Mouse (Mus musculus) embryonic facial prominence, embryonic 15.5 days (tissue): Measurements from ENCODE around the gene Hpse2. TPM values are rescaled to one million over a fixed set of nuclear protein-coding genes. Genes with fewer than 3 reads are reported as not detected.
"Not testable (repeated sequence)": the region's sequence is repeated elsewhere in the genome, so short reads cannot be mapped to it uniquely, and the experiment has no call there.

Experiments used
- ATAC-seq: fragments of 200-750 bp; cut with Nextera tagmentation; 2 replicates; pipeline ENCODE4 v1.8.0; 2017; ENCODE audit warnings: low read depth, moderate TSS enrichment; ENCODE audit not compliant: insufficient number of reproducible peaks, low FRiP score, low TSS enrichment
- H3K27ac ChIP-seq: fragments of 300-500 bp; sonication (generic); replicated peaks from 2 replicates; pipeline ENCODE4 v1.5.1; 2015; ENCODE audit warnings: mild to moderate bottlenecking, inconsistent platforms
- H3K27me3 ChIP-seq: fragments of 300-500 bp; sonication (generic); 2 replicates; pipeline ENCODE4 v1.6.1; 2015; ENCODE audit warnings: inconsistent platforms
- H3K36me3 ChIP-seq: fragments of 300-500 bp; sonication (generic); 2 replicates; pipeline ENCODE4 v1.6.1; 2015; ENCODE audit warnings: mild to moderate bottlenecking, inconsistent platforms
- H3K4me1 ChIP-seq: fragments of 300-500 bp; sonication (generic); 2 replicates; pipeline ENCODE4 v1.6.1; 2015; ENCODE audit warnings: inconsistent platforms
- H3K4me2 ChIP-seq: fragments of 300-500 bp; sonication (generic); replicated peaks from 2 replicates; pipeline ENCODE4 v1.6.1; 2015; ENCODE audit warnings: mild to moderate bottlenecking, inconsistent platforms
- H3K4me3 ChIP-seq: fragments of 300-500 bp; sonication (generic); replicated peaks from 2 replicates; pipeline ENCODE4 v1.5.1; 2015; ENCODE audit warnings: mild to moderate bottlenecking, inconsistent platforms
- H3K9ac ChIP-seq: fragments of 300-500 bp; sonication (generic); 2 replicates; pipeline ENCODE4 v1.6.1; 2015; ENCODE audit warnings: inconsistent platforms
- H3K9me3 ChIP-seq: fragments of 300-500 bp; sonication (generic); replicated peaks from 2 replicates; pipeline ENCODE4 v1.6.1; 2016; ENCODE audit warnings: inconsistent platforms
- WGBS: fragments of 180-500 bp; shearing (Covaris S2); methylation state at CpG from one replicate; pipeline ENCODE4 v1.1.7; 2015; 5-methylcytosine and 5-hydroxymethylcytosine counted together
- polyA plus RNA-seq: library from polyadenylated mRNA; unstranded; fragments of >200 nt; fragmentation: Nextera tagmentation; extraction: Ambion mirVana; gene quantifications from 2 replicates; pipeline ENCODE4 v1.2.1, GENCODE M21; 2015

The Hpse2 gene
- polyA plus RNA-seq, 1 experiment from 2014 or later: 16.1 TPM

- ATAC-seq: no peak
- Histone ChIP-seq H3K9ac (no peak overlapping the region), H3K4me2 (no peak overlapping the region), H3K36me3 (0 out of 2 replicates have a peak, but pooled peaks cover 3% of the 10 kb centered on the region), H3K4me3 (no peak overlapping the region), H3K4me1 (0 out of 2 replicates have a peak, but pooled peaks cover 4% of the 10 kb centered on the region), H3K9me3 (no peaks in the 10 kb centered on the region), H3K27ac (no peak overlapping the region), H3K27me3 (no peaks in the 10 kb centered on the region)
- 69% methylated on average over 10 of the region's 10 CpGs for WGBS
These were observed 578.7 kb downstream of the Hpse2 start for GRCm38 (mm10) chr19:42809491-42809890.

- Histone ChIP-seq H3K4me2 (no peak overlapping the region), H3K27me3 (no peaks in the 10 kb centered on the region), H3K4me1 (peaks cover 16% of the 10 kb centered on the region), H3K36me3 (no peaks in the 10 kb centered on the region), H3K9ac (no peak overlapping the region), H3K27ac (no peak overlapping the region), H3K9me3 (no peaks in the 10 kb centered on the region), H3K4me3 (no peak overlapping the region)
- WGBS: 59% methylated on average over 2 of the region's 2 CpGs
- ATAC-seq: no peak
These were observed 590.3 kb downstream of the Hpse2 start for GRCm38 (mm10) chr19:42797866-42798265.

DNA sequence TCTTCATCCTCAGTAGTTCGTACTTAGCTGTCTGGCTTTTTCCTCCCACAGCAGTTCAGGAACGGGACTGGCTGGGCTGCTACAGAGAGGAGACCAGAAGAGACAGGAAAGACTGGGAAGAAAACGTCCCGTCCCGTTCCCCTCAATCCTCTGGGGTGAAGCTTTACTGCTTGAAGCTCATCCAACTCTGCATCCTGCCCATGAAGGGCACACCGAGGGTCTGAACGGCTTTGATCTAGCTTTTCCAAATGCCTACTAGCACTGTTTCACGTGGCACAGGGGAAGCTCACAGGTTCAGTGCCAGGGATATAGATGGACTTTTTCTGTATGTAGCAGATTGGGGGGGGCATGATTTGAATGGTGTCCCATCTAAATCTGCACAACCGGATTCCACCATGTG, 592.4 kb downstream of the Hpse2 start:
- no peak for ATAC-seq
- H3K36me3 ChIP-seq: no peaks in the 10 kb centered on the region
- H3K9me3 ChIP-seq: no peaks in the 10 kb centered on the region
- no peak overlapping the region for H3K9ac ChIP-seq
- H3K27ac ChIP-seq: no peak overlapping the region
- peak overlapping the region; percentile 39; the same call in 1 of the 2 replicates for H3K4me3 ChIP-seq
- 19% methylated on average over 9 of the region's 9 CpGs for WGBS
- H3K4me2 ChIP-seq: peak overlapping the region; percentile 81
- H3K27me3 ChIP-seq: no peaks in the 10 kb centered on the region
- peaks cover 16% of the 10 kb centered on the region for H3K4me1 ChIP-seq

GRCm38 (mm10) chr19:42794914-42795613, 593.1 kb downstream of the Hpse2 start:
- ATAC-seq: peak; percentile 80
- no peaks in the 10 kb centered on the region for H3K27me3 ChIP-seq
- peak overlapping the region; percentile 39 for H3K4me3 ChIP-seq
- no peak overlapping the region for H3K27ac ChIP-seq
- peaks cover 16% of the 10 kb centered on the region for H3K4me1 ChIP-seq
- 2% methylated on average over 31 of the region's 31 CpGs for WGBS
- H3K9ac ChIP-seq: no peak overlapping the region
- no peaks in the 10 kb centered on the region for H3K9me3 ChIP-seq
- H3K4me2 ChIP-seq: peak overlapping the region; percentile 81
- H3K36me3 ChIP-seq: no peaks in the 10 kb centered on the region

- no peak overlapping the region for H3K4me3 ChIP-seq
- H3K27me3 ChIP-seq: no peaks in the 10 kb centered on the region
- no peaks in the 10 kb centered on the region for H3K4me1 ChIP-seq
- 48% methylated on average over 5 of the region's 5 CpGs for WGBS
- no peak for ATAC-seq
- H3K4me2 ChIP-seq: no peak overlapping the region
- H3K27ac ChIP-seq: no peak overlapping the region
- no peak overlapping the region for H3K9ac ChIP-seq
- no peaks in the 10 kb centered on the region for H3K9me3 ChIP-seq
- H3K36me3 ChIP-seq: no peaks in the 10 kb centered on the region
These were observed 599.8 kb downstream of the Hpse2 start for GRCm38 (mm10) chr19:42788311-42788710.

GRCm38 (mm10) chr19:42785562-42786220, 602.5 kb downstream of the Hpse2 start:
- H3K4me3 ChIP-seq: no peak overlapping the region
- no peak overlapping the region for H3K9ac ChIP-seq
- no peak for ATAC-seq
- H3K36me3 ChIP-seq: no peaks in the 10 kb centered on the region
- H3K4me2 ChIP-seq: no peak overlapping the region
- H3K27ac ChIP-seq: no peak overlapping the region
- H3K9me3 ChIP-seq: no peaks in the 10 kb centered on the region
- no peaks in the 10 kb centered on the region for H3K27me3 ChIP-seq
- 59% methylated on average over 8 of the region's 8 CpGs for WGBS
- no peaks in the 10 kb centered on the region for H3K4me1 ChIP-seq

DNA sequence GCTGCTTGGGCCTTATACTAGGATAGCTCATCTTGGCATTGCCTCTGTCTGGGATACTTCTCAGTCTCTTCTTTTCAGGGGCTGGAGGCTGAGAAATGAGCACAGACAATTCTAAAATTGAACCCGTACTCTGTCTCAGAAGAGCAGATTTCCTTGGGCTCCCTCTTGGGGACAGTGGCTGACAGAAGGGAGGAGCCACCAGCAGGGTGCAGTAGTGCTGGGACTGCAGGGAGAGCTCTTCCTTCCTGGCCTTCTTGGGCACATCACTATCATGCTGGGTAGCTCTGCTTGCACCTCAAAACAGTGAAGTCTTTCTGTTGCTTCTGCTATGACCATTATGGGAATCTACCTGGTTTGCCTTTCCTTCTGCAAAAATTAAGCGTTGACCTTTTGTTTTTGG, 603.0 kb downstream of the Hpse2 start:
- no peak overlapping the region for H3K4me3 ChIP-seq
- H3K27me3 ChIP-seq: no peaks in the 10 kb centered on the region
- 46% methylated on average over 2 of the region's 2 CpGs for WGBS
- H3K9ac ChIP-seq: no peak overlapping the region
- no peak overlapping the region for H3K4me2 ChIP-seq
- no peak for ATAC-seq
- H3K4me1 ChIP-seq: peaks cover under 1% of the 10 kb centered on the region
- no peaks in the 10 kb centered on the region for H3K9me3 ChIP-seq
- H3K36me3 ChIP-seq: no peaks in the 10 kb centered on the region
- no peak overlapping the region for H3K27ac ChIP-seq

DNA sequence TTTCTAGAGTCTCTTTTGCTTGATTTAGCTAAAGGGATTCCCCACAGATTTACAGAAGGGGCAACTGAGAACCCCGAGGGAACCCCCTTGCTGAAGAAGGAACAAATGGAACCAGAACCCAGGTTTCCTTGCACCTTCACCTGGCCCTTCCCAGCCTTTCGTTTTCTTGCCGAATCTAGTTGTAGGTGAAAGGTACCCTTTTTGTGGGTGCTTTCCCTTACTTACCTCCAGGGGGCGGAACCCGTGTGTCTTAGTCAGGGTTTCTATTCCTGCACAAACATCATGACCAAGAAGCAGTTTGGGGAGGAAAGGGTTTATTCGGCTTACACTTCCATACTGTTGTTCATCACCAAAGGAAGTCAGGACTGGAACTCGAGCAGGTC, 608.0 kb downstream of the Hpse2 start:
- peak overlapping the region; percentile 93 for H3K27ac ChIP-seq
- peaks cover 12% of the 10 kb centered on the region for H3K4me1 ChIP-seq
- peak overlapping the region; percentile 73 for H3K4me3 ChIP-seq
- H3K36me3 ChIP-seq, ATAC-seq, H3K27me3 ChIP-seq, H3K9me3 ChIP-seq: not testable (repeated sequence)
- WGBS: 46% methylated on average over 7 of the region's 7 CpGs
- peak overlapping the region; percentile 82 for H3K4me2 ChIP-seq
- H3K9ac ChIP-seq: peak overlapping the region; percentile 50

GRCm38 (mm10) chr19:42779531-42780155, 608.5 kb downstream of the Hpse2 start, which contains the start of gene Hps1:
Gene Hps1 (minus strand): TSS chr19:42779978.
- 1% methylated on average over 43 of the region's 43 CpGs for WGBS
- peaks cover 12% of the 10 kb centered on the region for H3K4me1 ChIP-seq

GRCm38 (mm10) chr19:42777801-42778200, 610.4 kb downstream of the Hpse2 start:
- H3K27me3 ChIP-seq: no peaks in the 10 kb centered on the region
- H3K27ac ChIP-seq: no peak overlapping the region
- H3K9me3 ChIP-seq: no peaks in the 10 kb centered on the region
- H3K4me1 ChIP-seq: peaks cover 12% of the 10 kb centered on the region
- H3K4me2 ChIP-seq: no peak overlapping the region
- no peak for ATAC-seq
- H3K4me3 ChIP-seq: no peak overlapping the region
- 68% methylated on average over 5 of the region's 5 CpGs for WGBS
- no peak overlapping the region for H3K9ac ChIP-seq
- H3K36me3 ChIP-seq: no peaks in the 10 kb centered on the region

More at GRCm38 (mm10) chr19:42779531-42780155, 608.5 kb downstream of the Hpse2 start, which contains the start of gene Hps1:
- H3K36me3 ChIP-seq: no peaks in the 10 kb centered on the region
- H3K9me3 ChIP-seq: no peaks in the 10 kb centered on the region
- no peaks in the 10 kb centered on the region for H3K27me3 ChIP-seq
- H3K4me2 ChIP-seq: peak within 1 kb of the TSS; percentile 82
- ATAC-seq: peak; percentile 96
- H3K9ac ChIP-seq: peak within 1 kb of the TSS; percentile 50
- H3K4me3 ChIP-seq: peak within 1 kb of the TSS; percentile 73
- H3K27ac ChIP-seq: peak within 1 kb of the TSS; percentile 93

DNA sequence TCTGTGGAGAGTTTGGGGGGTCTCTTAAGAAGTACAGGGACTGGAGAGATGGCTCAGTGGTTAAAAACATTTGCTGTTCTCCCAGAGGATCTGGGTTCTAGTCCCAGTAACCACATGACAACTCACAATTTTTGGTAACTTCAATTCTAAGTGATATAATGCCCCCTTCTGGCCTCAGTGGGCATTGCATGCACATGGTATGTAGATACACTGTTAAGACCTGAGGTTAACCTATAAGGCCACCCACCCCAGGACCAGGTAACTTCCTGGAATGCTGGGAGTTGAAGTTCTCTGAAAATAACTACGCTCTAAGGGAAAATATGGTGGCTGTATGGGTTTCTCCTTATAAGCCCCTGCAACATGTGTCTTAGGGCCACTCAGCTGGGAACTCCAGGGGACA, 611.3 kb downstream of the Hpse2 start:
- H3K27ac ChIP-seq: no peak overlapping the region
- no peaks in the 10 kb centered on the region for H3K9me3 ChIP-seq
- H3K9ac ChIP-seq: no peak overlapping the region
- no peak for ATAC-seq
- H3K4me3 ChIP-seq: no peak overlapping the region
- H3K4me1 ChIP-seq: peaks cover 12% of the 10 kb centered on the region
- no peak overlapping the region for H3K4me2 ChIP-seq
- H3K27me3 ChIP-seq: no peaks in the 10 kb centered on the region
- WGBS: 97% methylated on average over 1 of the region's 1 CpGs
- H3K36me3 ChIP-seq: no peaks in the 10 kb centered on the region
